Comparison of ENCODE assay signal across 28 mouse cellular contexts in the genomic region with DNA sequence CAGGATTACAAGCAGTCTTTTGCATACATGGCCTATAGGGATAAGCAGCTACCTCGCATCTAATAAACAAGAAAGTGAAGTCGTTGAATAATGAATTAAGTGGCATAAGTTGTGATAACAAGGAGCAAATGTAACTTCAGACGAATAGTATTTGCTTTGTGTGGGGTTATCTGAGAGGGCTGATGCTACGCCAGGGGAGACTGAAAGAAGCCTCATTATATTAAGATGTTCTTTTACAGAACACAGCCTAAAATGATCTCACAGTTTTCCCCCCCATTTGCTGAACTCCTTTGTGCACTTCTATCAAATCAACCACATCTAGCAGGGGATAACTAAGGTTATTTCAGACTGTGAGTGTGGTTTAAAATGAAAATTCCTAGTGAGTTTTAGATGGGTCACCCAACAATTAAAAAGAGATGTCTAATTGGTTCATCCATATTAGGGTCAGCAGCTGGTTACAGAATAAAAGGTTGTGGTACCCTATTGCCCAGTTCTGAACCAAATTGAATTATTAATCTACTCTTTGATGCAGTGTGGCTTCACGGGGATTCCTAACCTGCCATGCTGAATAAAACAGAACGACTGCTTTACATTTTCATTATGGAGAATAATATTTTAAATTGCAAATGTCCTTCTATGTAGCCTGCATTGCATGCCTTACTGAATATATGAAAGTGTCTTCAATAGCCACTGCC.
DNase-seq lines count a peak whose midpoint lies in the region; ATAC-seq and TF ChIP-seq lines count a peak whose summit lies in the region.
"Had no signal": no experiment of that assay in that cellular context is flagged by ENCODE, and none has a peak within 500 bp of the region (broad histone marks: within the 10 kb centered on the region; RNA-seq: fewer than 3 reads in every experiment).

No protein-coding gene starts in this region.

- H3K9ac ChIP-seq in forebrain, embryonic 12.5 days = no peak overlapping the region
- H3K9ac ChIP-seq in forebrain, postnatal 0 days = no peak overlapping the region
- H3K9ac ChIP-seq in midbrain, embryonic 12.5 days (replicated peaks) = no peak overlapping the region
- no peak overlapping the region for H3K9ac ChIP-seq in midbrain, embryonic 14.5 days (replicated peaks; ENCODE audit: low read length)
- H3K9ac ChIP-seq: embryonic facial prominence, embryonic 12.5 days; hindbrain, embryonic 15.5 days; intestine, embryonic 15.5 days; limb, embryonic 15.5 days; liver, embryonic 14.5 days; neural tube, embryonic 12.5 days had no signal

- no peaks in the 10 kb centered on the region for H3K36me3 ChIP-seq in forebrain, embryonic 12.5 days (replicated peaks)
- H3K36me3 ChIP-seq in forebrain, postnatal 0 days (ENCODE audit: insufficient read depth) = no peaks in the 10 kb centered on the region
- H3K36me3 ChIP-seq in midbrain, embryonic 12.5 days = no peaks in the 10 kb centered on the region
- H3K36me3 ChIP-seq in midbrain, embryonic 10.5 days = no peaks in the 10 kb centered on the region
- H3K36me3 ChIP-seq in midbrain, embryonic 14.5 days (ENCODE audit: control insufficient read depth, insufficient read depth, low read length) = no peaks in the 10 kb centered on the region
- H3K36me3 ChIP-seq: embryonic facial prominence, embryonic 12.5 days; hindbrain, embryonic 15.5 days; intestine, embryonic 15.5 days; limb, embryonic 10.5 days; limb, embryonic 15.5 days; neural tube, embryonic 12.5 days had no signal

- H3K9me3 ChIP-seq in forebrain, embryonic 12.5 days = no peaks in the 10 kb centered on the region
- H3K9me3 ChIP-seq in forebrain, postnatal 0 days (ENCODE audit: low read length) = no peaks in the 10 kb centered on the region
- H3K9me3 ChIP-seq in midbrain, embryonic 12.5 days = no peaks in the 10 kb centered on the region
- no peaks in the 10 kb centered on the region for H3K9me3 ChIP-seq in midbrain, embryonic 10.5 days (replicated peaks)
- no peaks in the 10 kb centered on the region for H3K9me3 ChIP-seq in midbrain, embryonic 14.5 days (ENCODE audit: control insufficient read depth, low read length)
- H3K9me3 ChIP-seq: embryonic facial prominence, embryonic 12.5 days; hindbrain, embryonic 15.5 days; intestine, embryonic 15.5 days; limb, embryonic 10.5 days; limb, embryonic 15.5 days; neural tube, embryonic 12.5 days had no signal

- DNase-seq in forebrain, postnatal 0 days = no peak
- DNase-seq in midbrain, embryonic 10.5 days (ENCODE audit: low spot score) = no peak
- DNase-seq in midbrain, embryonic 14.5 days = peak; percentile 62
- DNase-seq in layer of hippocampus, adult 9-11 months = no peak
- DNase-seq in liver = no peak
- DNase-seq in kidney, postnatal 25 days = no peak
- DNase-seq: adrenal gland, postnatal 10 days; cerebellum, adult 11 months; cerebellum, adult 9-10 months; embryo, embryonic 11 days; gastrocnemius, postnatal 10 days; heart, postnatal 14 days; kidney, adult 2 months; kidney, postnatal 4 days; lung, adult 2 months; lung, postnatal 14 days; thymus, postnatal 4 days had no signal

- H3K4me2 ChIP-seq in forebrain, embryonic 12.5 days = no peak overlapping the region; the same call in 1 of the 2 replicates
- H3K4me2 ChIP-seq in forebrain, postnatal 0 days (ENCODE audit: low read depth) = no peak overlapping the region
- no peak overlapping the region for H3K4me2 ChIP-seq in midbrain, embryonic 12.5 days (replicated peaks)
- no peak overlapping the region for H3K4me2 ChIP-seq in midbrain, embryonic 14.5 days (ENCODE audit: low read length)
- H3K4me2 ChIP-seq: embryonic facial prominence, embryonic 12.5 days; hindbrain, embryonic 15.5 days; intestine, embryonic 15.5 days; limb, embryonic 15.5 days; neural tube, embryonic 12.5 days had no signal

- no peak overlapping the region for H3K4me3 ChIP-seq in forebrain, embryonic 12.5 days (replicated peaks)
- no peak overlapping the region for H3K4me3 ChIP-seq in forebrain, postnatal 0 days (ENCODE audit: low read depth, low read length)
- no peak overlapping the region for H3K4me3 ChIP-seq in midbrain, embryonic 12.5 days
- H3K4me3 ChIP-seq in midbrain, embryonic 10.5 days = no peak overlapping the region
- no peak overlapping the region for H3K4me3 ChIP-seq in midbrain, embryonic 14.5 days (replicated peaks; ENCODE audit: low read depth, low read length)
- H3K4me3 ChIP-seq: embryonic facial prominence, embryonic 12.5 days; hindbrain, embryonic 15.5 days; intestine, embryonic 15.5 days; limb, embryonic 10.5 days; limb, embryonic 15.5 days; myocyte; neural tube, embryonic 12.5 days had no signal

- WGBS in forebrain, embryonic 12.5 days = 23% methylated on average over 6 of the region's 6 CpGs
- WGBS in forebrain, postnatal 0 days = 22% methylated on average over 6 of the region's 6 CpGs
- 33% methylated on average over 6 of the region's 6 CpGs for WGBS in midbrain, embryonic 12.5 days
- 75% methylated on average over 6 of the region's 6 CpGs for WGBS in midbrain, embryonic 10.5 days
- 10% methylated on average over 6 of the region's 6 CpGs for WGBS in midbrain, embryonic 14.5 days

- peak; percentile 45 for ATAC-seq in forebrain, embryonic 12.5 days (ENCODE audit: low FRiP score)
- no peak for ATAC-seq in forebrain, postnatal 0 days
- ATAC-seq in midbrain, embryonic 12.5 days (ENCODE audit: low FRiP score, low read depth) = peak; percentile 87
- peak; percentile 79 for ATAC-seq in midbrain, embryonic 14.5 days (ENCODE audit: low FRiP score, low TSS enrichment)
- ATAC-seq: intestine, embryonic 15.5 days; Patski had no signal

- no peaks in the 10 kb centered on the region for H3K27me3 ChIP-seq in forebrain, embryonic 12.5 days
- H3K27me3 ChIP-seq in forebrain, postnatal 0 days (ENCODE audit: insufficient read depth, low read length) = no peaks in the 10 kb centered on the region
- no peaks in the 10 kb centered on the region for H3K27me3 ChIP-seq in midbrain, embryonic 12.5 days
- no peaks in the 10 kb centered on the region for H3K27me3 ChIP-seq in midbrain, embryonic 10.5 days (ENCODE audit: low read depth, poor library complexity, severe bottlenecking)
- H3K27me3 ChIP-seq in midbrain, embryonic 14.5 days (ENCODE audit: control insufficient read depth, insufficient read depth, low read length) = no peaks in the 10 kb centered on the region
- H3K27me3 ChIP-seq: embryonic facial prominence, embryonic 12.5 days; hindbrain, embryonic 15.5 days; intestine, embryonic 15.5 days; limb, embryonic 15.5 days; neural tube, embryonic 12.5 days had no signal

- H3K27ac ChIP-seq in forebrain, embryonic 12.5 days = no peak overlapping the region
- no peak overlapping the region for H3K27ac ChIP-seq in forebrain, postnatal 0 days (ENCODE audit: low read depth, low read length)
- peak overlapping the region; percentile 40 for H3K27ac ChIP-seq in midbrain, embryonic 12.5 days (replicated peaks)
- H3K27ac ChIP-seq in midbrain, embryonic 10.5 days (replicated peaks) = no peak overlapping the region
- no peak overlapping the region for H3K27ac ChIP-seq in midbrain, embryonic 14.5 days (replicated peaks; ENCODE audit: low read depth, low read length)
- H3K27ac ChIP-seq: embryonic facial prominence, embryonic 12.5 days; hindbrain, embryonic 15.5 days; intestine, embryonic 15.5 days; limb, embryonic 10.5 days; limb, embryonic 15.5 days; liver, embryonic 14.5 days; neural tube, embryonic 12.5 days had no signal

- no peak for TF ChIP-seq CTCF in forebrain, postnatal 0 days (IDR thresholded peaks at IDR 0.05; ENCODE audit: low read depth)

- H3K4me1 ChIP-seq in forebrain, embryonic 12.5 days = peaks cover 10% of the 10 kb centered on the region
- no peaks in the 10 kb centered on the region for H3K4me1 ChIP-seq in forebrain, postnatal 0 days (ENCODE audit: insufficient read depth)
- H3K4me1 ChIP-seq in midbrain, embryonic 12.5 days = peaks cover 7% of the 10 kb centered on the region
- H3K4me1 ChIP-seq in midbrain, embryonic 10.5 days = peaks cover 5% of the 10 kb centered on the region; the same call in 1 of the 2 replicates
- H3K4me1 ChIP-seq in midbrain, embryonic 14.5 days (ENCODE audit: control insufficient read depth, insufficient read depth, low read length) = 0 out of 2 replicates have a peak, but pooled peaks cover 4% of the 10 kb centered on the region
- H3K4me1 ChIP-seq: embryonic facial prominence, embryonic 12.5 days; intestine, embryonic 15.5 days; limb, embryonic 10.5 days; limb, embryonic 15.5 days; neural tube, embryonic 12.5 days had no signal
